Mouse (Mus musculus) heart, embryonic 14.5 days (tissue): ENCODE data around the gene Uprt. TPM values are rescaled to one million over a fixed set of nuclear protein-coding genes. Genes with fewer than 3 reads are reported as not detected.

Experiments
- ATAC-seq: fragments of 200-750 bp; cut with Nextera tagmentation; 2 replicates; pipeline ENCODE4 v1.8.0; 2017; ENCODE audit warnings: low read depth, moderate TSS enrichment; ENCODE audit not compliant: insufficient number of reproducible peaks, insufficient read depth, low FRiP score
- H3K27ac ChIP-seq, 2 experiments: fragments of 200-500 bp in 1 of 2; fragments of 300-500 bp in 1 of 2; sonication (generic) in 1 of 2; replicated peaks in 1 of 2; 2 replicates each; pipeline ENCODE4 v1.5.1; 2012 to 2014; ENCODE audit warnings: low read depth in 2 of 2, low read length in 2 of 2, control low read depth in 1 of 2, mild to moderate bottlenecking in 1 of 2, mixed read lengths in 1 of 2; ENCODE audit not compliant: control insufficient read depth in 1 of 2, insufficient read depth in 1 of 2
- H3K27me3 ChIP-seq: fragments of 300-500 bp; sonication (generic); 2 replicates; pipeline ENCODE4 v1.6.1; 2014; ENCODE audit warnings: mild to moderate bottlenecking, low read length, control low read depth; ENCODE audit not compliant: control insufficient read depth, insufficient read depth
- H3K36me3 ChIP-seq: fragments of 300-500 bp; sonication (generic); 2 replicates; pipeline ENCODE4 v1.6.1; 2014; ENCODE audit warnings: mild to moderate bottlenecking, control low read depth, low read length, mixed read lengths; ENCODE audit not compliant: control insufficient read depth, insufficient read depth
- H3K4me1 ChIP-seq, 2 experiments: fragments of 200-500 bp in 1 of 2; fragments of 300-500 bp in 1 of 2; sonication (generic) in 1 of 2; 2 replicates each; pipeline ENCODE4 v1.6.1; 2012 to 2014; ENCODE audit warnings: low read length in 2 of 2, control low read depth in 1 of 2, mixed read lengths in 1 of 2; ENCODE audit not compliant: control insufficient read depth in 2 of 2, insufficient read depth in 2 of 2
- H3K4me2 ChIP-seq: fragments of 300-500 bp; sonication (generic); 2 replicates; pipeline ENCODE4 v1.6.1; 2014; ENCODE audit warnings: mild to moderate bottlenecking, low read length
- H3K4me3 ChIP-seq, 2 experiments: fragments of 200-500 bp in 1 of 2; fragments of 300-500 bp in 1 of 2; sonication (generic) in 1 of 2; 2 replicates each; pipeline ENCODE4 v1.5.1; 2012 to 2014; ENCODE audit warnings: low read length in 2 of 2, mild to moderate bottlenecking in 2 of 2, control low read depth in 1 of 2, low read depth in 1 of 2, moderate library complexity in 1 of 2; ENCODE audit not compliant: control insufficient read depth in 1 of 2, insufficient read depth in 1 of 2
- H3K9ac ChIP-seq: fragments of 300-500 bp; sonication (generic); 2 replicates; pipeline ENCODE4 v1.6.1; 2014; ENCODE audit warnings: mild to moderate bottlenecking, low read length
- H3K9me3 ChIP-seq: fragments of 300-500 bp; sonication (generic); 2 replicates; pipeline ENCODE4 v1.6.1; 2016; ENCODE audit warnings: low read length, control low read depth; ENCODE audit not compliant: control insufficient read depth
- WGBS: fragments of 180-500 bp; shearing (Covaris S2); extraction: QIAGEN DNeasy Blood & Tissue Kit; methylation state at CpG from one replicate; pipeline ENCODE4 v1.1.7; 2014; 5-methylcytosine and 5-hydroxymethylcytosine counted together
- polyA plus RNA-seq: library from polyadenylated mRNA; unstranded; fragments of >200 nt; fragmentation: Nextera tagmentation; extraction: Ambion mirVana; gene quantifications from 2 replicates; pipeline ENCODE4 v1.2.1, GENCODE M21; 2014

Gene Uprt
- polyA plus RNA-seq, 1 experiment from 2014 or later = 1.8 TPM

DNA sequence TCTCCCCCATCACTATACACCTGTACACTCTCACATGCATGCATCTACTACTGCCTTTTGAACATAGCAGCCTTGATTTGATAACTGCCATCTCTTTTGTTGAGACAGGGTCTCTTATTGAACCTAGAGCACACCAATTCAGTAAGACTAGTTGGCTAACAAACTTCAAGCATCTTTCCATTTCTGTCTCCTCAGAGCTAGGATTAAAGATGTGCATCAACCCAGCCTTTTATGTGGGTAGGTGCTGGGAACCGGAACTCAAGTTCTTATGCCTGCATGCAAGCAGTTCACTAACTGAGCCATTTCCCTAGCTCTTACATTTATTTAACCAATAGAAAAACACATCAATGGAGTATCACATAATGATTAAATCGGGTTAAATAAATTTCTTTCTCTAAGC, 3.0 kb downstream of the Uprt start:
- no peak overlapping the region for H3K4me3 ChIP-seq
- 83% methylated on average over 2 of the region's 2 CpGs for WGBS

DNA sequence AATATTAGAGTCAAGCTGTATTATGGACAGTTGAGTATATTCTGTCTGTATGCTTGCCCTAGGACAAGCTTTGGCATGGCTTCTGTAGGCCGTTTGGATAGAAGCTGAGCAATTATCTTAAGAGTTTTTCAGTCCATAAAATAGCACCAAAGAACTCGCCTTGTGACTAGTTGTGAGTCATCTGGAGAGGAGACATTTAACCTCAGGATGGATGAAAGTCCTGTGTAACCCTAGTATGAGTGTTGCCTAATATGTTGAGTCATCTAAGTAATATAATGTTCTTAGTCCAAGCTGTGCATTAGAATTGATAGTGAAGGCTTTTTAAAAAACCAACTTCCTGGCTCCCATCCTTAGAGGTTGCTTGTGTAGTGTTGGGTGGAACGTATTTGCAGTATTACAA, 5.4 kb downstream of the Uprt start:
- no peak for ATAC-seq
- no peak overlapping the region for H3K9ac ChIP-seq
- no peaks in the 10 kb centered on the region for H3K4me1 ChIP-seq
- H3K27me3 ChIP-seq = no peaks in the 10 kb centered on the region
- WGBS = 67% methylated on average over 3 of the region's 3 CpGs
- H3K36me3 ChIP-seq = no peaks in the 10 kb centered on the region
- no peak overlapping the region for H3K27ac ChIP-seq
- no peaks in the 10 kb centered on the region for H3K9me3 ChIP-seq
- no peak overlapping the region for H3K4me2 ChIP-seq
- no peak overlapping the region for H3K4me3 ChIP-seq

More for the DNA sequence above, 3.0 kb downstream of the Uprt start:
- no peaks in the 10 kb centered on the region for H3K36me3 ChIP-seq
- no peak overlapping the region for H3K27ac ChIP-seq
- H3K4me2 ChIP-seq = no peak overlapping the region
- ATAC-seq = no peak
- H3K9me3 ChIP-seq = no peaks in the 10 kb centered on the region
- H3K9ac ChIP-seq = no peak overlapping the region
- H3K27me3 ChIP-seq = no peaks in the 10 kb centered on the region
- H3K4me1 ChIP-seq = no peaks in the 10 kb centered on the region

DNA sequence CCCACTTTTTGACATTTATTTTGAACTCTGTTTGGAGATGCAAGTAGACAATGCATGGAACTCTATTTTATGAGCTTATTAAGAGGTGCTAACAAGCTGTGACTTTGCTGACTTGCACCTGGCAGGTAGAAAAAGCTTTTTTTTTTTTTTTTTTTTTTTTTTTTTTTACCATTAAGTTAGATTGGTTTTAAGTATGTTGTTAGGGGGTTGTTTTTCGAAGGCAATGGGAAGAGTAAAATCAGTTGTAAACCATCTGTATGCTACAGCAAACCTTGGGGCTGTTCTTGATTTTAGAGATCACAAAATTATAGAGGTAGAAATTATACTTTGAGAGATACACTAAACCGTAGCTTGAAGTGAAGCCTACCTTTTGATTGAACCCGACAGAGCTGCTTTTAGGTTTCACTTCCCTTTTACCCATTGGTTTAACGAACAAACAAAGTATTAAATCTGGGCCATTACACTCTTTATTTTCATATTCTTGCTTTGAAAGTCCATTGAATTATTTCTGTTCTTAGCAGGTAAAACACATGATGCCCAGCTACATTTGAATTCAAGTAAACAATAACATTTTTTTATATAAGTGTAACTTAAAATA, 6.4 kb downstream of the Uprt start:
- no peaks in the 10 kb centered on the region for H3K4me1 ChIP-seq
- H3K4me3 ChIP-seq = no peak overlapping the region
- 75% methylated on average over 4 of the region's 4 CpGs for WGBS
- H3K9me3 ChIP-seq = no peaks in the 10 kb centered on the region
- no peaks in the 10 kb centered on the region for H3K36me3 ChIP-seq
- no peak overlapping the region for H3K27ac ChIP-seq
- no peaks in the 10 kb centered on the region for H3K27me3 ChIP-seq
- H3K9ac ChIP-seq = no peak overlapping the region
- H3K4me2 ChIP-seq = no peak overlapping the region
- no peak for ATAC-seq

DNA sequence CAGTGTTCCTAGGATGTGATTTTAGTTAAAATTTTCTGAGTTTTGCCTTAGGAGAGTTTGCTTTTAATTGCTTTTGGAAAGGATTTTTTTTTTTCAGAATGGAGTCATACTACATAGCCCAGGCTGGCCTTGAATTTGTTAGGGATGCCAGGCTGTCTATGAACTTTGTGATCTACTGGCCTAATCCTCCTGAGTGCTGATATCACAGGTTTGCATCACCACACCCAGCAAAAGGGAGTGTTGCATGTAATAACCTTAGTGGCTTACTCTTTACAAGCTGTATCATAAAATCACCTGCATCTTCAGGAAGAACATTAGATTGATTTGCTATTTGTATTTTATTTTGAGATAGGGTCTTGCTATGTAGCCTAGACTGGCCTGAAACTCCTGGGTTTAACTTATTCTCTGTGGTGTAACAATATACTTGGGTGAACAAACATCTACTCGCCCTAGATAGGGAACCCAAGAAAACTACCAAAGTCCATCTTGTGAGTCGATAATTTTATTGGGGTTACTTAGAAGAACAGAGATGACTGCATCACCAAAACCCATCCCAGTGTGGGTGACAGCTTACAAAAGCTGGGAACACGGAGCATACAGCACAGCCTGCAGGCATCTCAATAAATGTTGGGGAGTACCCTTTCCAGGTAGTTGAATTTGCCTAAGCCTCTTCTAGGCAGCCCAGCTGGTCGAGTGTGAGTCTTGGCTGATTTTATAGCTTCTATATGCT, 7.2 kb downstream of the Uprt start:
- no peaks in the 10 kb centered on the region for H3K9me3 ChIP-seq
- no peaks in the 10 kb centered on the region for H3K27me3 ChIP-seq
- no peaks in the 10 kb centered on the region for H3K36me3 ChIP-seq
- H3K4me1 ChIP-seq = no peaks in the 10 kb centered on the region
- H3K9ac ChIP-seq = no peak overlapping the region
- H3K4me2 ChIP-seq = no peak overlapping the region
- ATAC-seq = no peak
- H3K27ac ChIP-seq = no peak overlapping the region
- 51% methylated on average over 4 of the region's 4 CpGs for WGBS
- H3K4me3 ChIP-seq = no peak overlapping the region

GRCm38 (mm10) chrX:104501765-104502164, 19.1 kb downstream of the Uprt start:
- WGBS = 87% methylated on average over 5 of the region's 5 CpGs

DNA sequence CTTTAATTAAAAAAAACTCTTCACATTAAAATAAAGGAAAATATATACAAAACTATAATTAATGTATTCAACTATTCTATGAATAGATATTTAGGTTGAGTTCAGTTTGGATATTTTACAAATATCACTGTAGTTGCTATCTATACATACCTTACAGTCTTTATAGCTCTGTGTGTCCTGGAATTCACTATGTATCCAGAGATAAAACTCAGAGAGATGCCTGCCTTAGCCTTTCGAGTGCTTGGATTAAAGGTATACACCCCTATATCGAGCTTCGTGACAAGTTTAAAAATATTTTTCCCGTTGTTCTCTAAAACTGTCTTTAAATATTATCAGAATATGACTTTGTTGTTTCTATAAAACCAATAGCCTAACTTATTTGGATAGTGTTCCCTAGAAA, 60.0 kb downstream of the Uprt start:
- Histone ChIP-seq H3K36me3 (no peaks in the 10 kb centered on the region), H3K9me3 (no peaks in the 10 kb centered on the region), H3K9ac (no peak overlapping the region), H3K27ac (no peak overlapping the region), H3K4me2 (no peak overlapping the region), H3K4me1 (no peaks in the 10 kb centered on the region), H3K4me3 (no peak overlapping the region), H3K27me3 (no peaks in the 10 kb centered on the region)
- WGBS = 69% methylated on average over 4 of the region's 4 CpGs
- ATAC-seq = no peak

More at GRCm38 (mm10) chrX:104501765-104502164, 19.1 kb downstream of the Uprt start:
- Histone ChIP-seq H3K4me2 (no peak overlapping the region), H3K9ac (no peak overlapping the region), H3K27me3 (no peaks in the 10 kb centered on the region), H3K36me3 (0 out of 2 replicates have a peak, but pooled peaks cover 3% of the 10 kb centered on the region), H3K27ac (no peak overlapping the region), H3K9me3 (no peaks in the 10 kb centered on the region), H3K4me1 (no peaks in the 10 kb centered on the region), H3K4me3 (no peak overlapping the region)
- no peak for ATAC-seq

- Histone ChIP-seq H3K36me3 (no peaks in the 10 kb centered on the region), H3K4me1 (no peaks in the 10 kb centered on the region), H3K9ac (no peak overlapping the region), H3K27ac (no peak overlapping the region), H3K9me3 (no peaks in the 10 kb centered on the region), H3K27me3 (no peaks in the 10 kb centered on the region), H3K4me2 (no peak overlapping the region), H3K4me3 (no peak overlapping the region)
- WGBS = 72% methylated on average over 4 of the region's 4 CpGs
- no peak for ATAC-seq
Measured at GRCm38 (mm10) chrX:104543919-104544595, 61.4 kb downstream of the Uprt start.
